Mouse (Mus musculus) mature B cell (primary cell): ENCODE results near the gene Ngf.

Source experiments
- in situ Hi-C: fragments of 300-500 bp; cut with MboI; formaldehyde crosslinking; loops from 2 replicates; pipeline ENCODE4 v1.14.3; 2019

Ngf gene

GRCm38 (mm10) chr3:102507666-102508260 is 38.0 kb downstream of the Ngf start:
- in situ Hi-C loops, result no loop called here

GRCm38 (mm10) chr3:102508455-102508854 is 38.7 kb downstream of the Ngf start:
- in situ Hi-C loops, result no loop called here

GRCm38 (mm10) chr3:102509601-102510000 is 39.9 kb downstream of the Ngf start:
- in situ Hi-C loops, result no loop called here

GRCm38 (mm10) chr3:102516937-102517336 is 47.2 kb downstream of the Ngf start:
- in situ Hi-C loops, result no loop called here

GRCm38 (mm10) chr3:102521061-102521460 is 51.3 kb downstream of the Ngf start:
- in situ Hi-C loops, result no loop called here

- in situ Hi-C loops, result no loop called here
Measured at GRCm38 (mm10) chr3:102523711-102524110, 54.0 kb downstream of the Ngf start.

- in situ Hi-C loops, result no loop called here
Measured at GRCm38 (mm10) chr3:102524951-102525350, 55.2 kb downstream of the Ngf start.

- in situ Hi-C loops, result no loop called here
Measured at GRCm38 (mm10) chr3:102525856-102526255, 56.1 kb downstream of the Ngf start.

- in situ Hi-C loops, result no loop called here
Measured at GRCm38 (mm10) chr3:102526481-102526880, 56.8 kb downstream of the Ngf start.

GRCm38 (mm10) chr3:102534744-102535143 is 65.0 kb downstream of the Ngf start:
- in situ Hi-C loops, result no loop called here

- in situ Hi-C loops, result no loop called here
Measured at GRCm38 (mm10) chr3:102543646-102544045, 73.9 kb downstream of the Ngf start.

GRCm38 (mm10) chr3:102547536-102547935 is 77.8 kb downstream of the Ngf start:
- in situ Hi-C loops, result no loop called here

- in situ Hi-C loops, result no loop called here
Measured at GRCm38 (mm10) chr3:102553935-102554670, 84.4 kb downstream of the Ngf start.

GRCm38 (mm10) chr3:102556108-102556507 is 86.4 kb downstream of the Ngf start:
- in situ Hi-C loops, result no loop called here

- in situ Hi-C loops, result no loop called here
Measured at GRCm38 (mm10) chr3:102556645-102557044, 86.9 kb downstream of the Ngf start.
